Mouse (Mus musculus): ENCODE results near the gene Rsph14. TPM values are rescaled to one million over a fixed set of nuclear protein-coding genes. Genes with fewer than 3 reads are reported as not detected.

The Rsph14 gene
- total and polyA plus RNA-seq, 3 experiments = not detected

DNA sequence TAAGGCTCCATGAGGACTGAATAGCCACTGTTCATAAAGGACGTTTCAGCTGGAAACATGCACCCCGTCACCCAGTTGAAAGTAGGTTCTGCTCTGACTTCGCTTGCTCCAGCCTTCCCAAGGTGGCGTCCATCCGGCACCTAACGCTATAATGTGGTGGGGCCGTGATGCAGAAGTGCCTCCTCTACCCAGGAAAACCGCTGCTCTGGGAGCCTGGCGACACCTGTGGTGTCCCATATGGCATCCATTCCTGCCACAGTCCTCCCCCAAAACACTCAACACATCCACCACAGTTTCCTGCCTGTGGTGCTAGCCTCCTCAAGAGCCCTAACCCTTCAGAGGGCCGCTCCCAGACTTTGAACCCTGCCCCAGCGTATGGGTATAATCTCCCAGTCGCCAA lies 51.2 kb downstream of the Rsph14 start:
- H3K9ac ChIP-seq (ENCODE audit: control insufficient read depth, low read depth, low read length, poor library complexity, severe bottlenecking) = no peak overlapping the region
- TF ChIP-seq MXI1 (IDR thresholded peaks at IDR 0.05; ENCODE audit: low read depth, low read length) = no peak
- no peak for TF ChIP-seq MAZ (IDR thresholded peaks at IDR 0.05; ENCODE audit: low read depth, low read length)
- no peak for TF ChIP-seq MAX (IDR thresholded peaks at IDR 0.05; ENCODE audit: low read length)
- no peak for TF ChIP-seq CHD2 (IDR thresholded peaks at IDR 0.05; ENCODE audit: low read length)
- no peak for TF ChIP-seq USF1 (IDR thresholded peaks at IDR 0.05; ENCODE audit: low read depth, low read length)
- TF ChIP-seq CHD1 (IDR thresholded peaks at IDR 0.05; ENCODE audit: low read depth, low read length) = no peak
- no peak for TF ChIP-seq ZMIZ1 (IDR thresholded peaks at IDR 0.05; ENCODE audit: low read depth, low read length)
- TF ChIP-seq ZNF384 (IDR thresholded peaks at IDR 0.05; ENCODE audit: low read depth, low read length) = no peak
- no peak for TF ChIP-seq JUND (IDR thresholded peaks at IDR 0.05; ENCODE audit: low read depth, low read length)
- no peaks in the 10 kb centered on the region for H3K36me3 ChIP-seq (ENCODE audit: control insufficient read depth in 1 of 2, insufficient read depth in 2 of 2, low read length in 2 of 2)
- H3K4me1 ChIP-seq (ENCODE audit: control insufficient read depth in 1 of 2, insufficient read depth in 2 of 2, low read length in 2 of 2) = no peaks in the 10 kb centered on the region
- H3K9me3 ChIP-seq (replicated peaks; ENCODE audit: insufficient read depth, low read length) = no peaks in the 10 kb centered on the region
- H3K4me3 ChIP-seq (ENCODE audit: control insufficient read depth in 1 of 2, insufficient read depth in 1 of 2, low read depth in 2 of 2, low read length in 2 of 2) = no peak overlapping the region
- no peaks in the 10 kb centered on the region for H3K27me3 ChIP-seq (ENCODE audit: control insufficient read depth in 1 of 2, insufficient read depth in 2 of 2, low read length in 2 of 2)
- no peaks in the 10 kb centered on the region for H3K79me2 ChIP-seq (ENCODE audit: control insufficient read depth, insufficient read depth, low read length, poor library complexity)
- no peak for DNase-seq (ENCODE audit: low read depth, low spot score)
- no peak overlapping the region for H3K27ac ChIP-seq (ENCODE audit: control insufficient read depth, low read depth, low read length)

DNA sequence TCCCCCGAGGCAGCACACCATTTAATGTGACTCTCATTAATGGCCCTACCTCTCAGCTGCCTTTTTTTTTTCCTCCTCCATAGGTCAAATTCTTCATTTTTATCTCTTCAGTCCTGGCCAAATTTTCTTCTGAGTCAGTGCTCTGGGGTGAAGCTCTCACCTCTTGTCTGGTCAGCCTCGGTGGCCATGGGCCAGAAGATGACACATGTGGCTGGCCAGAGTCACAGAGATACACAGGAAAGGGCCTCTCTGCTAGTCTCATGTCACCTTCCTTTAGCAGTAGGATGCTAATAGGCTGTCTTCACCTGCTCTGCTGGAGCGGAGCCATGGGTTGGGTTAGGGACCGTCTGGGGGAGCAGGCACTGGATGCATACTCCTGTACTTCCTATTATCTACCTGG lies 54.3 kb downstream of the Rsph14 start:
- H3K4me3 ChIP-seq (ENCODE audit: control insufficient read depth in 1 of 2, insufficient read depth in 1 of 2, low read depth in 2 of 2, low read length in 2 of 2) = no peak overlapping the region
- no peaks in the 10 kb centered on the region for H3K9me3 ChIP-seq (replicated peaks; ENCODE audit: insufficient read depth, low read length)
- H3K9ac ChIP-seq (ENCODE audit: control insufficient read depth, low read depth, low read length, poor library complexity, severe bottlenecking) = no peak overlapping the region
- no peaks in the 10 kb centered on the region for H3K27me3 ChIP-seq (ENCODE audit: control insufficient read depth in 1 of 2, insufficient read depth in 2 of 2, low read length in 2 of 2)
- no peak for TF ChIP-seq ZMIZ1 (IDR thresholded peaks at IDR 0.05; ENCODE audit: low read depth, low read length)
- TF ChIP-seq MYB (IDR thresholded peaks at IDR 0.05; ENCODE audit: low read depth, low read length) = no peak
- no peak for TF ChIP-seq NRF1 (IDR thresholded peaks at IDR 0.05; ENCODE audit: insufficient read depth, low read depth, low read length, poor library complexity, severe bottlenecking)
- no peak for TF ChIP-seq RAD21 (IDR thresholded peaks at IDR 0.05; ENCODE audit: low read depth, low read length)
- DNase-seq (ENCODE audit: low read depth, low spot score) = no peak
- no peaks in the 10 kb centered on the region for H3K79me2 ChIP-seq (ENCODE audit: control insufficient read depth, insufficient read depth, low read length, poor library complexity)
- H3K36me3 ChIP-seq (ENCODE audit: control insufficient read depth in 1 of 2, insufficient read depth in 2 of 2, low read length in 2 of 2) = no peaks in the 10 kb centered on the region
- no peak overlapping the region for H3K27ac ChIP-seq (ENCODE audit: control insufficient read depth, low read depth, low read length)
- H3K4me1 ChIP-seq (ENCODE audit: control insufficient read depth in 1 of 2, insufficient read depth in 2 of 2, low read length in 2 of 2) = no peaks in the 10 kb centered on the region

DNA sequence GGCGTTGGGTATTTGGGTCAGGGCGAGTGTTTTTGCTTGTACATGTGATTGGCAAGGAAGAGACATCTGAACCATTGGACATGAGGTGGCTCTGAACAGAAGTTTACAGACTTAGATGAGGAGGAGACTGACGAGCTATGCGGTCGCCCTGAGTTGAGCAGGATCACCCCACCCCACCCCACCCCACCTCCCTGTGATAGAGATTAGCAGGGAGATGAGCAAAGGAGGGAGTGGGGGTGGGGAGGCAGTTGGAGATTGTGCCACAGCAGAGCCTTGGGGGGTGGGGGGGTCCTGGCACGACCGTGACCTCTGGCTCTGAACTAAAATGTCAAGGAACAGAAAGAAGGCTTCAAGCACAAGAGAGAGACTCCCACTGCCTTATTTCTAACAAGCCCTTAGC lies 56.0 kb downstream of the Rsph14 start:
- Histone ChIP-seq H3K9ac (ENCODE audit: control insufficient read depth, low read depth, low read length, poor library complexity, severe bottlenecking) (no peak overlapping the region), H3K36me3 (ENCODE audit: control insufficient read depth in 1 of 2, insufficient read depth in 2 of 2, low read length in 2 of 2) (no peaks in the 10 kb centered on the region), H3K9me3 (replicated peaks; ENCODE audit: insufficient read depth, low read length) (no peaks in the 10 kb centered on the region), H3K4me1 (ENCODE audit: control insufficient read depth in 1 of 2, insufficient read depth in 2 of 2, low read length in 2 of 2) (no peaks in the 10 kb centered on the region), H3K4me3 (ENCODE audit: control insufficient read depth in 1 of 2, insufficient read depth in 1 of 2, low read depth in 2 of 2, low read length in 2 of 2) (no peak overlapping the region), H3K27ac (ENCODE audit: control insufficient read depth, low read depth, low read length) (no peak overlapping the region), H3K79me2 (ENCODE audit: control insufficient read depth, insufficient read depth, low read length, poor library complexity) (no peaks in the 10 kb centered on the region), H3K27me3 (ENCODE audit: control insufficient read depth in 1 of 2, insufficient read depth in 2 of 2, low read length in 2 of 2) (no peaks in the 10 kb centered on the region)
- no peak for DNase-seq (ENCODE audit: low read depth, low spot score)
- TF ChIP-seq BHLHE40 (IDR thresholded peaks at IDR 0.05; ENCODE audit: borderline replicate concordance, low read depth, low read length) (no peak), ZMIZ1 (IDR thresholded peaks at IDR 0.05; ENCODE audit: low read depth, low read length) (no peak)
